Mouse (Mus musculus) liver, embryonic 15.5 days (tissue): ENCODE results near the gene Gab1. TPM values are rescaled to one million over a fixed set of nuclear protein-coding genes. Genes with fewer than 3 reads are reported as not detected.

Experiments
- ATAC-seq: fragments of 200-750 bp; cut with Nextera tagmentation; 2 replicates; pipeline ENCODE4 v1.8.0; 2017; ENCODE audit warnings: moderate number of reproducible peaks, mild to moderate bottlenecking, moderate library complexity; ENCODE audit not compliant: insufficient read depth
- H3K27ac ChIP-seq: fragments of 300-500 bp; sonication (generic); replicated peaks from 2 replicates; pipeline ENCODE4 v1.5.1; 2015; ENCODE audit warnings: mild to moderate bottlenecking, inconsistent platforms
- H3K27me3 ChIP-seq: fragments of 300-500 bp; sonication (generic); 2 replicates; pipeline ENCODE4 v1.6.1; 2015; ENCODE audit warnings: mild to moderate bottlenecking, inconsistent platforms
- H3K36me3 ChIP-seq: fragments of 300-500 bp; sonication (generic); replicated peaks from 2 replicates; pipeline ENCODE4 v1.6.1; 2015; ENCODE audit warnings: moderate library complexity, mild to moderate bottlenecking, inconsistent platforms
- H3K4me1 ChIP-seq: fragments of 300-500 bp; sonication (generic); replicated peaks from 2 replicates; pipeline ENCODE4 v1.6.1; 2015; ENCODE audit warnings: inconsistent platforms
- H3K4me2 ChIP-seq: fragments of 300-500 bp; sonication (generic); 2 replicates; pipeline ENCODE4 v1.6.1; 2015; ENCODE audit warnings: moderate library complexity, mild to moderate bottlenecking, inconsistent platforms
- H3K4me3 ChIP-seq: fragments of 300-500 bp; sonication (generic); replicated peaks from 2 replicates; pipeline ENCODE4 v1.5.1; 2015; ENCODE audit warnings: mild to moderate bottlenecking, inconsistent platforms
- H3K9ac ChIP-seq: fragments of 300-500 bp; sonication (generic); 2 replicates; pipeline ENCODE4 v1.6.1; 2015; ENCODE audit warnings: moderate library complexity, mild to moderate bottlenecking, inconsistent platforms
- H3K9me3 ChIP-seq: fragments of 300-500 bp; sonication (generic); replicated peaks from 2 replicates; pipeline ENCODE4 v1.6.1; 2016; ENCODE audit warnings: inconsistent platforms
- WGBS: fragments of 180-500 bp; shearing (Covaris S2); methylation state at CpG from one replicate; pipeline ENCODE4 v1.1.7; 2015; ENCODE audit warnings: mixed read lengths; ENCODE audit not compliant: insufficient replicate concordance; 5-methylcytosine and 5-hydroxymethylcytosine counted together
- polyA plus RNA-seq: library from polyadenylated mRNA; unstranded; fragments of >200 nt; fragmentation: Nextera tagmentation; extraction: Ambion mirVana; gene quantifications from 2 replicates; pipeline ENCODE4 v1.2.1, GENCODE M21; 2015

Gene Gab1
- polyA plus RNA-seq, 1 experiment from 2014 or later, result 7.1 TPM

- H3K4me1 ChIP-seq, result no peaks in the 10 kb centered on the region
- H3K4me2 ChIP-seq, result no peak overlapping the region
- 69% methylated on average over 9 of the region's 9 CpGs for WGBS
- H3K4me3 ChIP-seq, result no peak overlapping the region
- ATAC-seq, result no peak
- no peaks in the 10 kb centered on the region for H3K9me3 ChIP-seq
- no peak overlapping the region for H3K27ac ChIP-seq
- H3K27me3 ChIP-seq, result no peaks in the 10 kb centered on the region
- no peak overlapping the region for H3K9ac ChIP-seq
- H3K36me3 ChIP-seq, result no peaks in the 10 kb centered on the region
These were observed 22.0 kb upstream of the Gab1 start for GRCm38 (mm10) chr8:80902354-80902753.

- no peak overlapping the region for H3K4me2 ChIP-seq
- no peaks in the 10 kb centered on the region for H3K36me3 ChIP-seq
- no peaks in the 10 kb centered on the region for H3K9me3 ChIP-seq
- no peak overlapping the region for H3K27ac ChIP-seq
- H3K27me3 ChIP-seq, result no peaks in the 10 kb centered on the region
- H3K4me1 ChIP-seq, result no peaks in the 10 kb centered on the region
- H3K4me3 ChIP-seq, result no peak overlapping the region
- ATAC-seq, result no peak
- no peak overlapping the region for H3K9ac ChIP-seq
These were observed 19.0 kb upstream of the Gab1 start for GRCm38 (mm10) chr8:80899364-80899763.

- Histone ChIP-seq H3K9me3 (no peaks in the 10 kb centered on the region), H3K9ac (no peak overlapping the region), H3K4me3 (no peak overlapping the region), H3K36me3 (no peaks in the 10 kb centered on the region), H3K27ac (no peak overlapping the region), H3K4me2 (no peak overlapping the region), H3K27me3 (no peaks in the 10 kb centered on the region), H3K4me1 (no peaks in the 10 kb centered on the region)
- 58% methylated on average over 5 of the region's 5 CpGs for WGBS
- no peak for ATAC-seq
These were observed 15.7 kb upstream of the Gab1 start for GRCm38 (mm10) chr8:80896026-80896425.

- Histone ChIP-seq H3K9me3 (no peaks in the 10 kb centered on the region), H3K36me3 (no peaks in the 10 kb centered on the region), H3K4me2 (no peak overlapping the region), H3K4me3 (no peak overlapping the region), H3K4me1 (no peaks in the 10 kb centered on the region), H3K27me3 (no peaks in the 10 kb centered on the region), H3K27ac (no peak overlapping the region), H3K9ac (no peak overlapping the region)
- WGBS, result 38% methylated on average over 6 of the region's 6 CpGs
- ATAC-seq, result no peak
These were observed 15.1 kb upstream of the Gab1 start for GRCm38 (mm10) chr8:80895397-80895796.

GRCm38 (mm10) chr8:80894528-80894927, 14.2 kb upstream of the Gab1 start:
- no peaks in the 10 kb centered on the region for H3K27me3 ChIP-seq
- no peak for ATAC-seq
- H3K4me3 ChIP-seq, result no peak overlapping the region
- no peak overlapping the region for H3K4me2 ChIP-seq
- no peak overlapping the region for H3K27ac ChIP-seq
- H3K4me1 ChIP-seq, result no peaks in the 10 kb centered on the region
- no peaks in the 10 kb centered on the region for H3K36me3 ChIP-seq
- H3K9ac ChIP-seq, result no peak overlapping the region
- WGBS, result 54% methylated on average over 3 of the region's 3 CpGs
- H3K9me3 ChIP-seq, result no peaks in the 10 kb centered on the region

GRCm38 (mm10) chr8:80879426-80880195, 708 bp downstream of the Gab1 start:
- peak overlapping the region; percentile 55 for H3K9ac ChIP-seq
- ATAC-seq, result peak; percentile 60
- peak overlapping the region; percentile 83 for H3K4me2 ChIP-seq
- no peaks in the 10 kb centered on the region for H3K36me3 ChIP-seq
- 0% methylated on average over 90 of the region's 90 CpGs for WGBS
- H3K4me1 ChIP-seq, result peaks cover 36% of the 10 kb centered on the region
- H3K27me3 ChIP-seq, result peaks cover 52% of the 10 kb centered on the region
- peak overlapping the region; percentile 67 for H3K4me3 ChIP-seq
- H3K27ac ChIP-seq, result peak overlapping the region; percentile 83
- no peaks in the 10 kb centered on the region for H3K9me3 ChIP-seq

GRCm38 (mm10) chr8:80878801-80879425, 1.4 kb downstream of the Gab1 start:
- Histone ChIP-seq H3K27ac (peak overlapping the region; percentile 83), H3K36me3 (no peaks in the 10 kb centered on the region), H3K4me2 (peak overlapping the region; percentile 83), H3K9me3 (no peaks in the 10 kb centered on the region), H3K4me3 (peak overlapping the region; percentile 67), H3K4me1 (peaks cover 42% of the 10 kb centered on the region), H3K9ac (peak overlapping the region; percentile 55), H3K27me3 (peaks cover 52% of the 10 kb centered on the region)
- no peak for ATAC-seq
- WGBS, result under 1% methylated on average over 26 of the region's 26 CpGs

- WGBS, result 57% methylated on average over 9 of the region's 9 CpGs
- no peak overlapping the region for H3K27ac ChIP-seq
- H3K4me2 ChIP-seq, result peak overlapping the region; percentile 83
- no peak for ATAC-seq
- no peaks in the 10 kb centered on the region for H3K9me3 ChIP-seq
- H3K9ac ChIP-seq, result no peak overlapping the region
- H3K36me3 ChIP-seq, result no peaks in the 10 kb centered on the region
- H3K4me3 ChIP-seq, result peak overlapping the region; percentile 67
- H3K27me3 ChIP-seq, result peaks cover 52% of the 10 kb centered on the region
- H3K4me1 ChIP-seq, result peaks cover 42% of the 10 kb centered on the region
These were observed 2.2 kb downstream of the Gab1 start for GRCm38 (mm10) chr8:80878146-80878545.

- Histone ChIP-seq H3K9me3 (no peaks in the 10 kb centered on the region), H3K9ac (no peak overlapping the region), H3K27ac (no peak overlapping the region), H3K4me2 (no peak overlapping the region), H3K4me3 (no peak overlapping the region), H3K36me3 (no peaks in the 10 kb centered on the region), H3K27me3 (peaks cover 38% of the 10 kb centered on the region), H3K4me1 (peaks cover 50% of the 10 kb centered on the region)
- WGBS, result 83% methylated on average over 6 of the region's 6 CpGs
- ATAC-seq, result no peak
These were observed 4.8 kb downstream of the Gab1 start for GRCm38 (mm10) chr8:80875537-80875936.

GRCm38 (mm10) chr8:80873723-80874427, 6.4 kb downstream of the Gab1 start:
- no peak overlapping the region for H3K4me2 ChIP-seq
- H3K9ac ChIP-seq, result no peak overlapping the region
- 65% methylated on average over 10 of the region's 10 CpGs for WGBS
- no peak overlapping the region for H3K27ac ChIP-seq
- ATAC-seq, result no peak
- no peaks in the 10 kb centered on the region for H3K36me3 ChIP-seq
- H3K27me3 ChIP-seq, result peaks cover 21% of the 10 kb centered on the region
- H3K9me3 ChIP-seq, result no peaks in the 10 kb centered on the region
- peaks cover 51% of the 10 kb centered on the region for H3K4me1 ChIP-seq
- H3K4me3 ChIP-seq, result no peak overlapping the region

- Histone ChIP-seq H3K9ac (no peak overlapping the region), H3K27ac (no peak overlapping the region)
- ATAC-seq, result no peak
These were observed 7.6 kb downstream of the Gab1 start for GRCm38 (mm10) chr8:80872688-80873087.

More at GRCm38 (mm10) chr8:80872688-80873087, 7.6 kb downstream of the Gab1 start:
- no peaks in the 10 kb centered on the region for H3K9me3 ChIP-seq
- H3K4me2 ChIP-seq, result no peak overlapping the region
- H3K4me1 ChIP-seq, result peaks cover 48% of the 10 kb centered on the region
- WGBS, result 51% methylated on average over 4 of the region's 4 CpGs
- no peaks in the 10 kb centered on the region for H3K36me3 ChIP-seq
- no peak overlapping the region for H3K4me3 ChIP-seq
- H3K27me3 ChIP-seq, result peaks cover 9% of the 10 kb centered on the region
